Mouse (Mus musculus): ENCODE results near the gene Prex1. TPM values are rescaled to one million over a fixed set of nuclear protein-coding genes. Genes with fewer than 3 reads are reported as not detected.
"Not testable (repeated sequence)": the region's sequence is repeated elsewhere in the genome, so short reads cannot be mapped to it uniquely, and the experiment has no call there.

The Prex1 gene
- total RNA-seq, 2 experiments from 2014 or later, result 3.7 to 5.0 TPM

DNA sequence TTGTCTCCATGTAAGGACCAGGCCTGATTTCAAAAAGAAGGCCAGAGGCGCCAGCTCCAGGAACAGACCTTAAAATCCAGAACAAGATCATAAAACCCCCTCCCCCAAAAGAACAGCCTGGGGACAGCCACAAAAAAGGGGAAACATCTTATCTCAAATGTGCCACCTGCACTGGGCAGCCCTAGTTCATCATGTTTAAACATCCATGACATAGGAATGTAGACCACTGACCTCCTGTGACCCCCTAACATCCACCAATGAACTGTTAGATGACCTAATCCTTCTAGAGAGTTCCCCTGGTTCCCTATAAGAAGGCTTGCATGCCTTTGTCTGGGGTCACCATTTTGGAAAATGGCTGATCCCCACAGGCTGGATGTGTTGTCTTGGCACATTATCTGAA lies 173.4 kb downstream of the Prex1 start:
- no peak for DNase-seq
- intact Hi-C loops (cut with DNase I), result no loop called here

DNA sequence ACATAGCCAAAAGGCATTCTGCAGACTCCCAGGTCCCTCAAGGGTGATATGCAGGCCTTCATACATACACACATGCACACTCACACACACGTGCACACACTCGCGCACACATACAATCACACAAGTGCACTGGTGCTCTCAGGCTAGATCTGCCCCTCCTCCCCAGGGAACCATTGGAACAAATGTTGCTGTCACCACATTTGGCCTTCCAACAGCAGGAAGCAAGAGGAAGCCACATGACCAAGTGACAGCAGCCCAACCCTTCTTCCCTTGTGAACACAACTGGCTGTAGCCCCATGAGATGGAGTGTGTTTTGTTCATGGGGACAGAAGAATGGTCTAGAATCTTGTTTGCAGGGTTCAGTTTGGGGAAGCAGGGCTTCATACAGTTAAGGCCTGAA lies 176.7 kb downstream of the Prex1 start:
- DNase-seq, result no peak
- intact Hi-C loops (cut with DNase I), result no loop called here

DNA sequence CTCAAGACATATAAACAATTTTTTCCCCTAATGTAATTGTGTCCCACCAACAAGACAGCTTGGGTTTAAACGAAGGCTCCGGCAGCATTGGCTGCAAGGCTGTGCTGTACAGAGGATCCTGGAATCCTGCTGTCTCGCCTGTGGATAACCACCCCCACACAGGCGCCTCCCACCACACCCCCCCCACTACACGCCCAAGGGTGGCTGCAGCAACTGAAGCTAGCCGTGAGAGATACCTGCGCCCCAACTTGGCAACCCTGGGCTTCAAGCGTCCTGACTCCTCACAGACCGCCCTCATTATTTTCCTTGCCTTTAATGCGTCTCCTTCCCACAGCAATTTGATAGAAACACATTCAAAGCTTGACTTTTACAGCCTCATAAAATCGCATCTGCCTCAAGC lies 178.1 kb downstream of the Prex1 start:
- no peak for DNase-seq
- intact Hi-C loops (cut with DNase I), result no loop called here

DNA sequence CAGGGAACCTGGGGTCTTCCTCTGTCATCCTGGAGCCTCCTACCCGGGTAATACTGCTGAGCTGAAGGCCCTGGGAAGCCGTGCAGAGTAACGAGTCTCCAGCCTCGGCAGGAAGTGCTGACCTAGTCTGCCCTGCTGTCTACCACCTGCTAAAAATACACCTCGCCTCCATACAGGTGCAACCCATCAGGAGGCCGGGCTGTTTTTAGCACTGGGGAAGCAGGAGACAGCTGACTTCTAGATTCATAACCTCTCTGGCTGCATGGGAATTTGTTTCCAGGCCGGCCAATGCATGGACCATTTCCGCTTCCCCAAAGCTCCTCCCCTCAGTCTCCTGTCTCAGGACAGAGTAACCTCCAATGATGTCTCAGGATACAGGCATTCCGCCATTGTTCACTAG lies 187.4 kb downstream of the Prex1 start:
- intact Hi-C loops (cut with DNase I), result no loop called here
- no peak for DNase-seq

DNA sequence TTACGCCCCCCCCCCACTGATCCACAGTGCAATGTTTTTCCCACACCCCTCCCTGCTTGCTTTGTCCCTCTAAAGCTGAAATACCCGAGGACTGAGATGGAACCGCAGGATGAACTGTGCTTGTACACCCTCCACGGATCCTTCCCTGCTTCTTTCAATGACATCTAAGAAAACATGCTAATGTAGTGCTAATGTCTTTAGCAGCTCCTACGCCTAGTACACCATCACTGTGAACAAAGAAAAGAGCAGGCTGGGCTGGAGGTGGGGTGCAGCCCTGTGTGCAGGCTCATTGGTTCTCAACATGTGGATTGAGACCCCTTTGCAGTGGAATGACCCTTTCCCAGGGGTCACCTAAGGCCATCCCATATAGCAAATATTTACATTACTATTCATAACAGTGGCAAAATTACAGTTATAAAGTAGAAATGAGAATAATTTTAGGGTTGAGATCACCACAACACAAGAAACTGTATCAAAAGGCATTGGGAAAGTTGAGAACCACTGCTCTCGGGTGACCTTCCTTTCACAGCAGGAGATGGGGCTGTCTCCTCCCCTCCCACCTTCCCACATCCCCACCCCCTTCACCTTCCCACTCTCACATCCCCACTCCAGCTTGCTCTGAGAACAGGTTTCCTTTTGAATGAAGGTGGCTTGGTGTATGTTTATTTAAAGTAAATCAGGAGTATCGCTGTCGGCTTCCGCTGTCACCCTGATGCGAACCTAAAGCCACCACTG lies 190.3 kb downstream of the Prex1 start:
- DNase-seq, result no peak
- intact Hi-C loops (cut with DNase I), result no loop called here

DNA sequence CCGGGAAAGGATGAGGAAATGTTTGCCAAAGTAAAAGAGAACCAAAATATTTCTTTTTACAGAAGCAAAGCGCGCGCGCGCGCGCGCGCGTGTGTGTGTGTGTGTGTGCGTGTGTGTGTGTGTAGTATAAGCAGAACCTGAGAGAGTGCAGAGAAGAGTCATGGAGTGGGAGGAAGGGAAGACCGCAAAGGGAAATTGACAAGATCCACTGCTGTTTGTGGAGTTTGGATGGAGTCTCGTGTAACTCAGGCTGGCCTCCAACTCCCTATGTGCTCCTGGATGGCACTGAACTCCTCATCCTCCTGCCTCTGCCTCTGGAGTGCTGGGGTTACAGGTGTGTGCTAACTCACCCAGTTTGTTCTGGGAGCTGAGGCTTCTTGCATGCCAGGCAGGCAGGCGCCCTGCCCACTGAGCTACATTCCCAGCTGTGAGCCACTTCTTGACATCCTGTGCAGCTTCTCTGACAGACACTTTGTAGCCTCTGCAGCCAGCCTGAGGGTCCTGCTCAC lies 191.0 kb downstream of the Prex1 start:
- DNase-seq, result no peak
- intact Hi-C loops (cut with DNase I), result no loop called here

DNA sequence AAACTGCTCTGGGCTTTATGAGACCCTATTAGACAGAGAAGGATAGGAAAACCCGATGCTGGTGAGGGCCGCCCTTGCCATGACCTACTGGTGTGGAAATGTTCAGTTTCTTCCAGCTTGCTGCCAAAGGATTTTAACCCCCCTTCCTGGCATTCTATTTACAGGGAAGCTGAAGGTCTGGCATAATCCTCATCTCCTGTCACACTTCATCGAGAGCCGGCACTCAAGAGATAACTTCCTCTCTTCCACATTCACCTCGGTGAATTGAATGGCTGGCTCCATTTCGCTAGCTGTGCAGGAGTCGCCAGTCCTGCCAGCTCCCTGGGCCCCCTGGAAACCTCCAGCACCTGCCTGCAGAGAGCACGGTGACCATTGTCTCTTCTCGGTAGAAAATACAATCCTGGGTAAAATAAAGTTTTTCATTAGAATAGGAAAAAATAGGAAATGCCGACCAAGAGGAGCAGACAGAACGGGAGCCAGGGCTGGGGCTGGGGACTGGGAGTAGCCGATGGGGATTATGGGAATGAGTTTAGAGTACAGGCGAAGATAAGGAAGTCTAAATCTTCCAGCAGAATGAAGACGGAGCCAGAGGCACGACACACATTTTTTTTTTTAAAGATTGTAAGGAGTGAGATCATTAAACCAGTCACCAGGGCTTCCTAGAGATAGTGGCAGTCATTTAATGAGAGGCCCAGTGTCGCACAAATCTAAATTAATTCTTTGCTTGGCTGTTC lies 191.6 kb downstream of the Prex1 start:
- intact Hi-C loops (cut with DNase I), result no loop called here
- DNase-seq, result no peak

DNA sequence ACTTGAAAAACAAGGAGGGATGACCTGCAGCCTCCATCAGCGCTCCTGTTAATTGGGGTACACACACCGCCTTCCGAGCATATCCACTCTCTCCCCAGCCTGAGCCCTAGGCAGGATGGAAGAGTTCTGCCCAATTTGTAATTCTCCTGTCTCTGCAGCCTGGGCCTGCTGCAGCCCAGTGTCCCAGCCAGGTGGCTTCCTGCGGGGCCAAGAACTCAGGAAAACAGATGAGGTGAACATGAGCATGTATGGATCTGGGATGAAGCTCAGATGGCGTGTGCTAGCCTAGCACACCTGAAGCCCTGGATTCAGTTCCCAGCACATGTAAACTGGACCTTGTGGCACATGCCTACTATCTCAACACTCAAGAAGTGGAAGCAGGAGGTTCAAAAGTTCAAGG lies 192.2 kb downstream of the Prex1 start:
- intact Hi-C loops (cut with DNase I), result no loop called here
- no peak for DNase-seq

DNA sequence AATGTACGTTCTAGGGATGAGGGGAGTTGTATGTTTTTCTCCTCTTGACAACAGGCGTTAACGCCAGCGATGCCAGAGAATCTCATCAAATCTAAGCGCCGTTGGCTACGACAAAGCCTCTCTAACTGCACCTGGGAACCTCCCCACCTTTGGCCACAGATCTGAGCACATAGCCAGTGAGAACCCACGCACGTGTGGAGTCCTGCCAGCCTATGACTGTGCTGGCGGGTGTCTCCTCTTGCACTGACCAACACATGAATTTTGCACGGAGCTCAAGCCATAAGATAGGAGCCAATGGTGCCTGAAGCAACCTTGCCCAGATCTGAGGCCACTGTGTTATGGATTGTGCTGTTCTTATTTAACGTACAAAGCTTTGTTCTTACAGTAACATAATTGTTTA lies 193.1 kb downstream of the Prex1 start:
- intact Hi-C loops (cut with DNase I), result no loop called here

DNA sequence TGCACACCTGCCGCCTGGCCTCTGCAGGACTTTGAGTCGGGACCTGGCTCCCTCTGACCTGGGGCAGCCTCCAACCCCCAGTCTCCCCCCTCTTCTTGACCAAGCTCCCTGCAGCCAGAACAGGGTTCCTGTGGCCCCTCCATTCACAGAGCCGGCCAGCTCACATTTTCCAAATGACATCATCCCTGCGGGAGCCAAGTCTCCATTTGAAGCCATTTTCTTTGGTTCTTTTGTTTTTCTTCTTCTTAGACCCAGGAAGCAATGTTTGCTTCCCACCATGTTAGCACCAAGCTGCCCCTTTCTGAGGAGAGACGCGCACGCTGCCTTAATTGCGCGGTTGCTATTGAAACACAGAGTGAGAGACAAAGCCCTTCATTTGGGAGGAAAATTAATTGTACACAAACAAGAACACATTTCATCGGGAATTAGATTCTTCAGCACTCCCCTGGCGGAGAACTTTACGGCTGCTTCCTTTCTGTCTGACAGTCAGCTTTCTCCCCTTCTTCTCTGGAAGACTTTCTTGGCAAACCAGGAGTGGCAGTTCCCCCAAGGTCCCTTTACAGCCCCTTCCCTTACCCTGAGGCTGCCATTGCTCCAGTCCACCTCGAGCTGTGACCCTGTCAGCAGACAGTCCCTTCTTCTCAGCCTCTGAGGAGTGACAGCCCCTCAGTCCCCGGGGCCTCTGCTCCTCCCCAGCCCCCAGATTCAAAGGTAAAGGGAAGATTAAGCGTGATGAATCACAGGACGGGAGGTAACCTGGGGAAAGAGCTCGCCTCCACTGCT lies 196.0 kb downstream of the Prex1 start:
- peak; percentile 51 to 61 for DNase-seq
- intact Hi-C loops (cut with DNase I), result not testable (repeated sequence)

More for the DNA sequence above, 193.1 kb downstream of the Prex1 start:
- no peak for DNase-seq

DNA sequence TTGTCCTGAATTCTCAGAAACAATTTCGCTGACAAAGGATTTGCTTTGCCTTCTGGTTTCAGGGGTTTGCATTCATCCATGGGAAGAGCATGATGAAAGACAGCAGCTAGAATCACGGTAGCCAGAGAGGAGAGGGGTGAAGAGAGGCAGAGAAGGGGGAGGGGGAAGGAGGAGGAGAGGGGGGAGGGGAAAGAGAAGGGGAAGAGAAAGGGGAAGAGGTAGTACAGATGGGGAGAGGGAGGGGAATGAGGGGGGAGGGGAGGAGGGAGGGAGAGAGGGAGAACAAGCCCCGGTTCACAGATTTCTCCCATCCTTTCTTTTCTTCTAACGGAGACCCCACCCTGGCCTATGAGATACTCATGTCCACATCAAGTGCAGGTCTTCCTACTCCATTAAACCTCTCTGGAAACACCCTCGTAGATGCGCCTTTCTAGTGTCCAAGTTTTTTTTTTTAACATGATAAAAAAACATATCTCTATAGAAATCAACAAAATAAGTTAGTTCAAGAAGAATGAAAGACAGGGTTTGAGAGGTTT lies 196.7 kb downstream of the Prex1 start:
- no peak for DNase-seq
- intact Hi-C loops (cut with DNase I), result no loop called here

Other genes with a start within 250 kb of the Prex1 start
- 1 to 10 TPM; 2.6 to 2.8 TPM for gene Trp53rkb, start 78.7 kb upstream of the Prex1 start, total RNA-seq (2021)
- gene Arfgef2, start 91.8 kb upstream of the Prex1 start, total RNA-seq (2021), result 10 to 100 TPM; 24.3 to 27.5 TPM
- 10 to 100 TPM; 46.2 to 50.9 TPM for gene Cse1l, start 192.2 kb upstream of the Prex1 start, total RNA-seq (2021)

All from gastrocnemius, postnatal 36 days (tissue).